Mouse (Mus musculus): Measurements from ENCODE around the gene Pmfbp1. TPM values are rescaled to one million over a fixed set of nuclear protein-coding genes. Genes with fewer than 3 reads are reported as not detected.
"Not testable (repeated sequence)": the region's sequence is repeated elsewhere in the genome, so short reads cannot be mapped to it uniquely, and the experiment has no call there.

Gene Pmfbp1
- polyA plus RNA-seq (2014; fragmentation: Nextera tagmentation; extraction: Ambion mirVana) = 0.10 and 0.28 TPM in 2 replicates

GRCm38 (mm10) chr8:109493727-109494126 lies at the start of gene Pmfbp1:
TSS of gene Pmfbp1 (plus strand) at chr8:109494027.
- Histone ChIP-seq H3K9ac (ENCODE audit: low read depth, low read length) (no peak within 1 kb of the TSS), H3K4me3 (ENCODE audit: low read depth, low read length) (no peak within 1 kb of the TSS), H3K4me2 (no peak within 1 kb of the TSS), H3K36me3 (ENCODE audit: control insufficient read depth, insufficient read depth, low read length) (no peaks in the 10 kb centered on the region), H3K4me1 (ENCODE audit: control insufficient read depth, insufficient read depth, low read length) (no peaks in the 10 kb centered on the region), H3K27ac (ENCODE audit: low read depth, low read length) (no peak within 1 kb of the TSS), H3K9me3 (replicated peaks; ENCODE audit: control insufficient read depth, low read length) (no peaks in the 10 kb centered on the region), H3K27me3 (ENCODE audit: control insufficient read depth, insufficient read depth, low read length) (no peaks in the 10 kb centered on the region)
- ATAC-seq (replicated peaks; ENCODE audit: insufficient number of reproducible peaks, low FRiP score, low TSS enrichment) = no peak
- WGBS (ENCODE audit: insufficient replicate concordance) = 88% methylated on average over 6 of the region's 6 CpGs

GRCm38 (mm10) chr8:109446896-109447295 lies 46.9 kb upstream of the Pmfbp1 start:
- WGBS (ENCODE audit: insufficient replicate concordance) = 28% methylated on average over 6 of the region's 7 CpGs
- H3K4me1 ChIP-seq (ENCODE audit: control insufficient read depth, insufficient read depth, low read length); H3K4me2 ChIP-seq; H3K36me3 ChIP-seq (ENCODE audit: control insufficient read depth, insufficient read depth, low read length); H3K4me3 ChIP-seq (ENCODE audit: low read depth, low read length); ATAC-seq (replicated peaks; ENCODE audit: insufficient number of reproducible peaks, low FRiP score, low TSS enrichment); H3K9ac ChIP-seq (ENCODE audit: low read depth, low read length); H3K27me3 ChIP-seq (ENCODE audit: control insufficient read depth, insufficient read depth, low read length); H3K27ac ChIP-seq (ENCODE audit: low read depth, low read length); H3K9me3 ChIP-seq (replicated peaks; ENCODE audit: control insufficient read depth, low read length): not testable (repeated sequence)

- ATAC-seq (replicated peaks; ENCODE audit: insufficient number of reproducible peaks, low FRiP score, low TSS enrichment) = no peak
- no peak overlapping the region for H3K9ac ChIP-seq (ENCODE audit: low read depth, low read length)
- no peak overlapping the region for H3K4me2 ChIP-seq
- H3K4me1 ChIP-seq (ENCODE audit: control insufficient read depth, insufficient read depth, low read length) = no peaks in the 10 kb centered on the region
- H3K9me3 ChIP-seq (replicated peaks; ENCODE audit: control insufficient read depth, low read length) = no peaks in the 10 kb centered on the region
- no peak overlapping the region for H3K4me3 ChIP-seq (ENCODE audit: low read depth, low read length)
- H3K36me3 ChIP-seq (ENCODE audit: control insufficient read depth, insufficient read depth, low read length) = no peaks in the 10 kb centered on the region
- WGBS (ENCODE audit: insufficient replicate concordance) = 66% methylated on average over 7 of the region's 7 CpGs
- H3K27ac ChIP-seq (ENCODE audit: low read depth, low read length) = no peak overlapping the region
- no peaks in the 10 kb centered on the region for H3K27me3 ChIP-seq (ENCODE audit: control insufficient read depth, insufficient read depth, low read length)
Measured at GRCm38 (mm10) chr8:109451000-109451399, 42.8 kb upstream of the Pmfbp1 start.

GRCm38 (mm10) chr8:109455113-109455512 lies 38.7 kb upstream of the Pmfbp1 start:
- 66% methylated on average over 2 of the region's 2 CpGs for WGBS (ENCODE audit: insufficient replicate concordance)
- H3K4me1 ChIP-seq (ENCODE audit: control insufficient read depth, insufficient read depth, low read length) = no peaks in the 10 kb centered on the region
- no peak overlapping the region for H3K9ac ChIP-seq (ENCODE audit: low read depth, low read length)
- no peak for ATAC-seq (replicated peaks; ENCODE audit: insufficient number of reproducible peaks, low FRiP score, low TSS enrichment)
- H3K4me3 ChIP-seq (ENCODE audit: low read depth, low read length) = no peak overlapping the region
- no peaks in the 10 kb centered on the region for H3K27me3 ChIP-seq (ENCODE audit: control insufficient read depth, insufficient read depth, low read length)
- no peak overlapping the region for H3K27ac ChIP-seq (ENCODE audit: low read depth, low read length)
- no peaks in the 10 kb centered on the region for H3K36me3 ChIP-seq (ENCODE audit: control insufficient read depth, insufficient read depth, low read length)
- no peak overlapping the region for H3K4me2 ChIP-seq
- H3K9me3 ChIP-seq (replicated peaks; ENCODE audit: control insufficient read depth, low read length) = no peaks in the 10 kb centered on the region

GRCm38 (mm10) chr8:109457387-109457786 lies 36.4 kb upstream of the Pmfbp1 start:
- H3K36me3 ChIP-seq (ENCODE audit: control insufficient read depth, insufficient read depth, low read length) = no peaks in the 10 kb centered on the region
- 57% methylated on average over 8 of the region's 8 CpGs for WGBS (ENCODE audit: insufficient replicate concordance)
- no peaks in the 10 kb centered on the region for H3K9me3 ChIP-seq (replicated peaks; ENCODE audit: control insufficient read depth, low read length)
- H3K4me1 ChIP-seq (ENCODE audit: control insufficient read depth, insufficient read depth, low read length) = no peaks in the 10 kb centered on the region
- H3K4me3 ChIP-seq (ENCODE audit: low read depth, low read length) = no peak overlapping the region
- no peak overlapping the region for H3K9ac ChIP-seq (ENCODE audit: low read depth, low read length)
- H3K27me3 ChIP-seq (ENCODE audit: control insufficient read depth, insufficient read depth, low read length) = no peaks in the 10 kb centered on the region
- no peak overlapping the region for H3K27ac ChIP-seq (ENCODE audit: low read depth, low read length)
- ATAC-seq (replicated peaks; ENCODE audit: insufficient number of reproducible peaks, low FRiP score, low TSS enrichment) = no peak
- H3K4me2 ChIP-seq = no peak overlapping the region

- H3K4me2 ChIP-seq = peak overlapping the region; percentile 14; the same call in 1 of the 2 replicates
- H3K9ac ChIP-seq (ENCODE audit: low read depth, low read length) = no peak overlapping the region
- ATAC-seq (replicated peaks; ENCODE audit: insufficient number of reproducible peaks, low FRiP score, low TSS enrichment) = no peak
- no peaks in the 10 kb centered on the region for H3K36me3 ChIP-seq (ENCODE audit: control insufficient read depth, insufficient read depth, low read length)
- H3K4me1 ChIP-seq (ENCODE audit: control insufficient read depth, insufficient read depth, low read length) = no peaks in the 10 kb centered on the region
- H3K27ac ChIP-seq (ENCODE audit: low read depth, low read length) = no peak overlapping the region
- H3K4me3 ChIP-seq (ENCODE audit: low read depth, low read length) = no peak overlapping the region
- WGBS (ENCODE audit: insufficient replicate concordance) = 65% methylated on average over 12 of the region's 12 CpGs
- H3K9me3 ChIP-seq (replicated peaks; ENCODE audit: control insufficient read depth, low read length) = no peaks in the 10 kb centered on the region
- H3K27me3 ChIP-seq (ENCODE audit: control insufficient read depth, insufficient read depth, low read length) = no peaks in the 10 kb centered on the region
Measured at GRCm38 (mm10) chr8:109458580-109458979, 35.2 kb upstream of the Pmfbp1 start.

- H3K27me3 ChIP-seq (ENCODE audit: control insufficient read depth, insufficient read depth, low read length) = no peaks in the 10 kb centered on the region
- no peak overlapping the region for H3K9ac ChIP-seq (ENCODE audit: low read depth, low read length)
- H3K9me3 ChIP-seq (replicated peaks; ENCODE audit: control insufficient read depth, low read length) = no peaks in the 10 kb centered on the region
- H3K27ac ChIP-seq (ENCODE audit: low read depth, low read length) = no peak overlapping the region
- 58% methylated on average over 2 of the region's 2 CpGs for WGBS (ENCODE audit: insufficient replicate concordance)
- H3K4me3 ChIP-seq (ENCODE audit: low read depth, low read length) = no peak overlapping the region
- no peaks in the 10 kb centered on the region for H3K36me3 ChIP-seq (ENCODE audit: control insufficient read depth, insufficient read depth, low read length)
- H3K4me1 ChIP-seq (ENCODE audit: control insufficient read depth, insufficient read depth, low read length) = 0 out of 2 replicates have a peak, but pooled peaks cover 7% of the 10 kb centered on the region
- H3K4me2 ChIP-seq = no peak overlapping the region
- no peak for ATAC-seq (replicated peaks; ENCODE audit: insufficient number of reproducible peaks, low FRiP score, low TSS enrichment)
Measured at GRCm38 (mm10) chr8:109463075-109463474, 30.8 kb upstream of the Pmfbp1 start.

GRCm38 (mm10) chr8:109463677-109464313 lies 30.0 kb upstream of the Pmfbp1 start:
- Histone ChIP-seq H3K27me3 (ENCODE audit: control insufficient read depth, insufficient read depth, low read length) (no peaks in the 10 kb centered on the region), H3K4me2 (peak overlapping the region; percentile 50), H3K4me3 (ENCODE audit: low read depth, low read length) (no peak overlapping the region), H3K4me1 (ENCODE audit: control insufficient read depth, insufficient read depth, low read length) (0 out of 2 replicates have a peak, but pooled peaks cover 7% of the 10 kb centered on the region), H3K9me3 (replicated peaks; ENCODE audit: control insufficient read depth, low read length) (no peaks in the 10 kb centered on the region), H3K27ac (ENCODE audit: low read depth, low read length) (peak overlapping the region; percentile 36), H3K36me3 (ENCODE audit: control insufficient read depth, insufficient read depth, low read length) (no peaks in the 10 kb centered on the region), H3K9ac (ENCODE audit: low read depth, low read length) (peak overlapping the region; percentile 43; the same call in 1 of the 2 replicates)
- 9% methylated on average over 13 of the region's 13 CpGs for WGBS (ENCODE audit: insufficient replicate concordance)
- peak; percentile 61; the same call in 1 of the 2 replicates for ATAC-seq (replicated peaks; ENCODE audit: insufficient number of reproducible peaks, low FRiP score, low TSS enrichment)

GRCm38 (mm10) chr8:109464451-109464891 lies 29.4 kb upstream of the Pmfbp1 start:
- Histone ChIP-seq H3K27ac (ENCODE audit: low read depth, low read length) (peak overlapping the region; percentile 36; the same call in 1 of the 2 replicates), H3K4me3 (ENCODE audit: low read depth, low read length) (no peak overlapping the region)

More at GRCm38 (mm10) chr8:109464451-109464891, 29.4 kb upstream of the Pmfbp1 start:
- Histone ChIP-seq H3K27me3 (ENCODE audit: control insufficient read depth, insufficient read depth, low read length) (no peaks in the 10 kb centered on the region), H3K9me3 (replicated peaks; ENCODE audit: control insufficient read depth, low read length) (no peaks in the 10 kb centered on the region), H3K36me3 (ENCODE audit: control insufficient read depth, insufficient read depth, low read length) (no peaks in the 10 kb centered on the region), H3K4me1 (ENCODE audit: control insufficient read depth, insufficient read depth, low read length) (0 out of 2 replicates have a peak, but pooled peaks cover 7% of the 10 kb centered on the region), H3K9ac (ENCODE audit: low read depth, low read length) (no peak overlapping the region), H3K4me2 (peak overlapping the region; percentile 50)
- no peak for ATAC-seq (replicated peaks; ENCODE audit: insufficient number of reproducible peaks, low FRiP score, low TSS enrichment)
- 45% methylated on average over 15 of the region's 15 CpGs for WGBS (ENCODE audit: insufficient replicate concordance)

All from heart, embryonic 11.5 days (tissue).